Mouse (Mus musculus): ENCODE data around the gene Prcc.
"Not testable (repeated sequence)": the region's sequence is repeated elsewhere in the genome, so short reads cannot be mapped to it uniquely, and the experiment has no call there.

The Prcc gene

GRCm38 (mm10) chr3:87905880-87906485 is 20.6 kb upstream of the Prcc start, which contains the start of gene Hdgf:
TSS of gene Hdgf (plus strand) at chr3:87906321.
- peak; percentile 96 to 98 for DNase-seq

DNA sequence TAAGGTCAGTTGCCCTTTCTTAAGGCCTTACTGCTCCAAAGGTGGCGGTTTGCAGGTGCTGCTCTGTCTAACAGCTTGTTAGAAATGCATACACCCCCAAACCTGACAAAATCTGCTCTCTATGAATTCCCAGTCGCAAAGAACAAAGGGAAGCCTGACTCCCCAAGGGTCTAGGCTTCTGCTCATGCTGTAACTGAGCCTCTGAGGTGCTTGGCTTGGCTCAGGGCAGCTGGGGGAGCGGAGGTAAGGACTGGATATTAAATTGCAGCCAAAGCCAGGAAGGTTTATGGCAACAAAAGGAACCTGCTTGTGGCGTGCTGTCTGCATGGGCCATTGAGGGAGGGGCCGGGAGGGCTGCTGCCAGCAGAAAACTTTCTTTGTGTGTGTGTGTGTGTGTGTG is 18.4 kb upstream of the Prcc start:
- no peak for DNase-seq

DNA sequence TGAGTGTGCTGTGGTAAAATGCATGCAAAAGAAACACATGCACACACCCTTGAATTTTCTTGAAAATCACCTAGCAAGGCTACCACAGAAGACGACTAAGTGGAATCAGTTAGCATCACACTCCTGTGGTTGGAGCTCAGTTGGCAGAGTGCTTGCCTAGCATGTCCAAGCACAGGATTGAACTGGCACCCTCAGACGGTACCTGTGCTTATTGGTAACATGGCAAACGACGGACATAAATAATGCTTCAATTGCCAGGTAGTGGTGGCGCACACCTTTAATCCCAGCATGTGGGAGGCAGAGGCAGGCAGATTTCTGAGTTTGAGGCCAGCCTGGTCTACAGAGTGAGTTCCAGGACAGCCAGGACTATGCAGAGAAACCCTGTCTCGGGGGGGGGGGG is 16.6 kb upstream of the Prcc start:
- not testable (repeated sequence) for DNase-seq

DNA sequence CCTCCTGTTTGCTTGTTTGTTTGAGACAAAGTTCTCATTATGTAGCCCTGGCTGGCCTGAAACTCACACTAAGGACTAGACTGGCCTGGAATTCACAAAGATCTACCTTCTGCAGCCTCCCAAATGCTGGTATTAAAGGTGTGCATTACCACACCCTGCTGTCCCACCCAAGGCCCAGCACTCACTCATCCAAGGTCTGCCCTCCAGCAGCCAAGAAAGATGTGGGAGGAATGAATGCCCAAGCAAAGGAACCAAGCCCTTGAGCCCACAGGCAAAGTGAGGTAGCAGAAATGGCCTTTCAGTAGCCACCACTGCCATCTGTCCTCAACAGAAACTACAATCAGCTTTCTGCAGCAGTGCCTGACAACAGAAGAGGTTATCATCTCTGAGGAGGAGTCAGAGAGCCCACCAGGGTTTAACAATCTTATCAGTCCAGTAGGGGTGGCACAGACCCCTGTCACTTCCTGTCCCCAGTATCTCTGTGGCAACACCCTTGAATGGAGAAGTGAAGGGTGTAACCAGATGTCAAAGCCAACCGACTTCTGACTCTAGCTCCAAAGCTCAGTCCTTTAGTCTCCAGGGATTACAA is 15.7 kb upstream of the Prcc start:
- no peak for DNase-seq

DNA sequence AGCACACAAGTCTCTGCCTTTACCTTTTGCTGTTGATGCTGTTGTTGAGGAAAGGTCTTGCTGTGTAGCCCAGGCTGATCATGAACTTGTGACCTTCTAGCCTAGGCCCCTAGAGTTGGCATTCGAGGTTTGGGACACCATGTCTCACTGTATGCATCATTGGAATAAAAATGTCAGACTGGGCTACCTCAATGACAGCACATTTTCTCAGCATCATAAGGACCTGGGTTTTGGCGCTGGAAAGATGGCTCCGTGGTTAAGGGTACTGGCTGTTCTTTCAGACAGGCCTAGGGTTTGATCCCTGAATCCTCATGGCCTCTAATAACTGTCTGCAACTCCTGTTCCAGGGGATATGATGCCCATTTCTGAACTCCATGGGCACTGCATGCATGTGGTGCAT is 14.4 kb upstream of the Prcc start:
- DNase-seq: no peak

DNA sequence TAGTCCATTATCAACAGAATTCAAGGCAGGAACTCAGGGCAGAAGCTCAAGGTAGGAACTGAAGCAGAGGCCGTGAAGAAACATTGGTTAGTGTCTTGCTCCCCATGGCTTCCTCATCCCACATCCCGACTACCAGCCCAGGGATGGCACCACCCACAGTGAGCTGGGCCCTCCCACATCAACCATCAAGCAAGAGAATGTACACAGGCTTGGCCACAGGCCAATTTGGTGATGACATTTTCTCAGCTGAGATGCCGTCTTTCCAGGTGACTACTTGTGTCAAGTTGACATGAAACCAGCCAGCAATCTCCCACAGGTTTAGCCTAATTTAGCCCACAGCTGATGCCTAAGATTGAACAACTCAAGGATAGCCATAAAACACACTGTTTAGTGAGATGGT is 13.9 kb upstream of the Prcc start:
- DNase-seq: no peak

GRCm38 (mm10) chr3:87893367-87893905 is 8.0 kb upstream of the Prcc start:
- no peak for DNase-seq

GRCm38 (mm10) chr3:87891481-87891880 is 6.1 kb upstream of the Prcc start:
- no peak for DNase-seq

DNA sequence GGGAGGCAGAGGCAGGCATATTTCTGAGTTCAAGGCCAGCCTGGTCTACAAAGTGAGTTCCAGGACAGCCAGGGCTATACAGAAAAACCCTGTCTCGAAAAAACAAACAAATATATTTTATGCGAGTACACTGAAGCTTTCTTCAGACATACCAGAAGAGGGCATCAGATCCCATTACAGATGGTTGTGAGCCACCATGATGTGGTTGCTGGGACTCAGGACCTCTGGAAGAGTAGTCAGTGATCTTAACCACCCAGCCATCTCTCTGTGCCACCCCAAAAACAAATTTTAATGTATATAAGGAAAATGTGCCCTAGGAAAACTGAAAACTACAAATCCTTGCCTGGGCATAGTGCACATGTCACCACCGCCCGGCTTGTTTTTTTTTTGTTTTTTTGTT is 2.0 kb upstream of the Prcc start:
- DNase-seq: not testable (repeated sequence)

- DNase-seq: peak in 1 of 2 experiments; percentile 22
These were observed 1.0 kb upstream of the Prcc start for GRCm38 (mm10) chr3:87886416-87886815.

DNA sequence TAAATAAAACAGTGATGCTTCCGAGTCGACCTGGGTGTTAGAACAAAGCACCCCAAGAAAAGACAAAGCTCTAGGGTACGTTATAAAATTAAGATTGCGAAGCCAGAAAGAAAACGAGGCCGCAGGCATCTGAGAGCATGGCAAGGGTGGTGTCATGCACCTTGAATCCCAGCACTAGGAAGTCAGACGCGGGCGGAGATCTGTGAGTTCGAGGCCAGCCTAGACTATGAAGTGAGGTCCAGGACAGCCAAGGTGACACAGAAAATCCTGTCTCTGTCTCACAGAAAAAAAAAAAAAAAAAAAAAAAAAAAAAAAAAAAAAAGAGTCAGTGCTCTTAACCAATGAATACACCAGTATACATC is 577 bp upstream of the Prcc start:
- peak; percentile 65 to 69 for DNase-seq

- peak; percentile 68 to 69 for DNase-seq
These were observed 628 bp downstream of the Prcc start for GRCm38 (mm10) chr3:87884708-87885251.

DNA sequence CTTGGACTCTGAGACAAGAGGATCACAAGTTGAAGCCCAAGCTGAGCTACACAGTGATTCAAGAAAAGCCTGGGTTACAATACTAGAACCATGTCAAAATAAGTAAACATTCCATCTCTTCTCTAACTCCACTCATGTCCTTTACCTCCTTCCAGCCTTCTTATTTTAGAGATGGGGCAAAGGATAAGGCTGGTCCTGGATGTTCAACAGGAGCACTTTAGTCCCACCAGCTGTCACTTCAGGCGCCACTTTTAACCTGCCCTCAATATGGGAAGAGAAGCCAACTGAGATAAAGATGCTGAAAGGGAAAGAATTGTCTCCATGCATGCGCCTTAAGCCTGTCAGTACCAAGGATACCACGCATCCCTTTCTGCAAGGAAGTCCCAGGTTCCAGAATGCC is 1.1 kb downstream of the Prcc start:
- DNase-seq: no peak

DNA sequence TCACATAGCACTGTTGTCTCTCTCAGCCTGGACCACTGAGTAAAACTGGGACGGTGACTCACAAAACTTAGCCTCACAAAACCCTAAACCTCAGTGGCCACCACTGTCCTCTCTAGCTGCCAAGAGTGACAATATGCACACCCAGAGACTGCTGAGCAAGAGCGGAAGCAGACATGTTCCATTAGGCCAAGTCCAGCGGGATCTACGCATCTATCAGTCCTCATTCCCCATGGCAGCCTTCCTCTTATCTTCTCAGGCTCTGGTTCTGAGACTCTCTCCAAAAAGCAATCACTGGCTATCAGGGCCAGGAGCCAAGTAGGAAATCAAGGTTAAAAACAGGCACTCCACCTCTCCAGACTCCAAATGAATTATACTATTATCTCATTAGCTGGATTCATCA is 7.7 kb downstream of the Prcc start:
- DNase-seq: no peak

DNA sequence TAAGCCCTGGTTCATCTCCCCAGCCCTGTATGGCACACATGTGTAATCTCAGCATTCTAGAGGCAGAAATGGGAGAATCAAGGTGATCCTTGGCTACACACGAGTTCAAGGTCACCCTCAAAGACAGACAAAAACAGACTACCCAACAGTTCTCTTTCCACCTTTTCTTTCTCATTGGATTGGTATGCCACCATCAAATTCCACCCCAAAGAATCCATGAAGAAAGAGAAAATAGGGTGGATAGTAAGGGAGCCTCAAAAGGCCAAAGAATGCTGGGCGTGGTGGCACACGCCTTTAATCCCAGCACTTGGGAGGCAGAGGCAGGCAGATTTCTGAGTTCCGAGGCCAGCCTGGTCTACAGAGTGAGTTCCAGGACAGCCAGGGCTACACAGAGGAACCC is 21.3 kb downstream of the Prcc start:
- DNase-seq: not testable (repeated sequence)

DNA sequence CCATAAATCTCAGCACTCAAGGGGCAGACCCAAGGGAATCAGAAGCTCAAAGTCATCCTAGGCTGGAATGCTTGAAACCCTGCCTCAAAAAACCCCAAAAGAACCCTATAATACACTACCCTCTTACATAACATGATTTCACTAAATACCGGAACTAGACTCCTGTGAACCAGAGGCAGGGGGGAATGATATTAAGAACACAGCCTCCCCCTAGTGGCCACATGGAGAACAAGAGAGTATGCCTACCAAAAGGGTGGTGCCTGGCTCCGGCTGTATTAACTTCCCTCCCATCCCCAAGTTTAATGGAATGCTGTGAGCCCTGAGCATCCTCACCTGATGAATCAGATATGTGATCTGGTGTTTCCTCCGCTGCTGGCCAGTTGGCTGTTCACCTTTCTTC is 25.6 kb downstream of the Prcc start:
- DNase-seq: peak; percentile 79 to 83

DNA sequence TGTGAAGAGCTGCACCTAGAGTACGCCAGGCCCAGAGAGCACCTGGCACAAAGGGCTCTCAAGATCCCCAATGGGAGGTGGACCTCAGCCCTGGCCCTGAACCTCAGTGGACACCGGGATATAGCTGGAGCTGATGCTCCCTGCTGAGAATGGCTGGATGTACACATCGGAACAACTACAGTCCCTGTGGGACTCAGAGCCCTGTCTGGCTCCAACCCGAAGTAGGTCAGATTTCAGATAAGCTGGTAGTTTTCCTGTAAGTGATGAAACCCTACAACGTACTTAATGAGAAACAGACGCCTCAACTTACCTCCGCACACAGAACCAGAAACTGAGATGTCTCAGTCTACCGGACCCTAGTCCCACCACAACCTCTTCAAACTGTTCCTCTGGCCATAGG is 27.7 kb downstream of the Prcc start:
- DNase-seq: no peak

DNA sequence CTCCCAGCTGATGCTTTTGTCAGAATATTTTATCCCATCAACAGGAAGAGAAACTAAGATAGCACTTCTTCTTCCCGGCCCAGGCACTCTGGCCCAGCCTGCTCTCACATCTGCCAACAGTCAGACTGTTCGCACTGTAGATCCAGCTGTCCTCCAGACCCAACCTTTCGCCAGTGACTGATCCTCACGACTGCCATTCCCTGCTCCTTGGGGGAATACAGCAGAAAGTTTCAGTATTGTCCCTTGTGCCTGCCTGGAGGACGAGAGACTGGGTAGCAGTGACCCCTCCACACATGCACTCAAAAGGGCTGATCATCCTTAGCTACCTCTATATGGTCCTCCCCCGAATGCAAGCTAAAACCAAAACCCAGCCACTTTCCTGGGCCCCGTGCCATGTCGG is 29.5 kb downstream of the Prcc start:
- peak in 1 of 2 experiments; percentile 12 for DNase-seq

- peak; percentile 29 to 46 for DNase-seq
These were observed 30.4 kb downstream of the Prcc start for GRCm38 (mm10) chr3:87854795-87855568.

GRCm38 (mm10) chr3:87849117-87849516 is 36.3 kb downstream of the Prcc start:
- DNase-seq: no peak

DNA sequence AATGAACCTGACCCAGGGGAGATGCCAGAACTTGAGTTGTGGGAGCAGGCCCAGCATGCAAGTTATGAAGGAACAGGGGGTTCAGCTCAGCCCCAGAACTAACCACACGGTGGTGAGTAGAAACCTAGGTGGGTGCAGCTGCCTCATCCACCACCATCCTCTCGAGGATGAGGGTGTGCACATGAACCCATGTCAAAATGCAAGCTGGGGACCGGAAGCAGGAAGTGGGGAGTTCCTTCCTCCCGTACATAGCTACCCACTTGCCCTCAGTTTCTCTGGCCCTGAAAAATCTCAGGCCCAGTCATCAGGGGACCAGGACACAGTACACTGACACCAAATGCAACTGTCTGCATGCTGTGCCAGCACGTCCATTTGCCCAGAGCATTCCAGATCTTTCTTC is 37.7 kb downstream of the Prcc start:
- DNase-seq: no peak

GRCm38 (mm10) chr3:87846650-87847110 is 38.7 kb downstream of the Prcc start, which contains the start of gene Sh2d2a:
TSS of gene Sh2d2a (plus strand) at chr3:87846755.
- DNase-seq: no peak

- no peak for DNase-seq
These were observed 39.2 kb downstream of the Prcc start for GRCm38 (mm10) chr3:87846186-87846585.
